Mouse (Mus musculus) hindbrain, embryonic 16.5 days (tissue): ENCODE measurements at regions not wholly inside any gene's neighbourhood (a gene's known extent, or its start where the extent isn't known, plus 50 kb on each side); places are given as distances from the start of the nearest gene placed in this dataset.

Source experiments
- ATAC-seq: fragments of 200-750 bp; cut with Nextera tagmentation; 2 replicates; pipeline ENCODE4 v1.8.0; 2017; ENCODE audit warnings: moderate TSS enrichment, moderate library complexity
- H3K27ac ChIP-seq: fragments of 300-500 bp; sonication (generic); 2 replicates; pipeline ENCODE4 v1.5.1; 2014; ENCODE audit warnings: low read depth, mild to moderate bottlenecking, control low read depth, low read length, moderate library complexity
- H3K27me3 ChIP-seq: fragments of 300-500 bp; sonication (generic); replicated peaks from 2 replicates; pipeline ENCODE4 v1.6.1; 2014; ENCODE audit warnings: low read length; ENCODE audit not compliant: control insufficient read depth, insufficient read depth
- H3K36me3 ChIP-seq: fragments of 300-500 bp; sonication (generic); 2 replicates; pipeline ENCODE4 v1.6.1; 2014; ENCODE audit warnings: mild to moderate bottlenecking, low read length, moderate library complexity, mixed read lengths; ENCODE audit not compliant: control insufficient read depth, insufficient read depth
- H3K4me1 ChIP-seq: fragments of 300-500 bp; sonication (generic); 2 replicates; pipeline ENCODE4 v1.6.1; 2014; ENCODE audit warnings: low read depth, low read length; ENCODE audit not compliant: control insufficient read depth, insufficient read depth
- H3K4me2 ChIP-seq: fragments of 300-500 bp; sonication (generic); 2 replicates; pipeline ENCODE4 v1.6.1; 2014; ENCODE audit warnings: mild to moderate bottlenecking, low read length, control low read depth, moderate library complexity
- H3K4me3 ChIP-seq: fragments of 300-500 bp; sonication (generic); 2 replicates; pipeline ENCODE4 v1.5.1; 2014; ENCODE audit warnings: mild to moderate bottlenecking, low read length, control low read depth, moderate library complexity
- H3K9ac ChIP-seq: fragments of 300-500 bp; sonication (generic); 2 replicates; pipeline ENCODE4 v1.6.1; 2014; ENCODE audit warnings: low read depth, mild to moderate bottlenecking, control low read depth, low read length, moderate library complexity
- H3K9me3 ChIP-seq: fragments of 300-500 bp; sonication (generic); 2 replicates; pipeline ENCODE4 v1.6.1; 2014; ENCODE audit warnings: mild to moderate bottlenecking, low read length, moderate library complexity; ENCODE audit not compliant: control insufficient read depth
- WGBS: fragments of 180-500 bp; shearing (Covaris S2); extraction: QIAGEN DNeasy Blood & Tissue Kit; methylation state at CpG from one replicate; pipeline ENCODE4 v1.1.7; 2014; 5-methylcytosine and 5-hydroxymethylcytosine counted together

- Histone ChIP-seq H3K4me3 (no peak overlapping the region), H3K36me3 (no peaks in the 10 kb centered on the region), H3K4me1 (no peaks in the 10 kb centered on the region), H3K9me3 (no peaks in the 10 kb centered on the region), H3K4me2 (no peak overlapping the region), H3K27me3 (no peaks in the 10 kb centered on the region), H3K9ac (no peak overlapping the region), H3K27ac (no peak overlapping the region)
- ATAC-seq = peak; percentile 30; the same call in 1 of the 2 replicates
- WGBS = 91% methylated on average over 4 of the region's 4 CpGs
Measured at GRCm38 (mm10) chr14:111553891-111554290, 121.0 kb upstream of the Slitrk5 start.

GRCm38 (mm10) chr14:111569331-111569839 is 105.5 kb upstream of the Slitrk5 start:
- H3K4me1 ChIP-seq = no peaks in the 10 kb centered on the region
- H3K9ac ChIP-seq = no peak overlapping the region

GRCm38 (mm10) chr14:111577470-111577869 is 97.4 kb upstream of the Slitrk5 start:
- no peak overlapping the region for H3K9ac ChIP-seq
- no peaks in the 10 kb centered on the region for H3K4me1 ChIP-seq
- no peak overlapping the region for H3K4me2 ChIP-seq
- no peak for ATAC-seq
- H3K4me3 ChIP-seq = no peak overlapping the region
- no peak overlapping the region for H3K27ac ChIP-seq
- H3K9me3 ChIP-seq = no peaks in the 10 kb centered on the region
- no peaks in the 10 kb centered on the region for H3K27me3 ChIP-seq
- H3K36me3 ChIP-seq = no peaks in the 10 kb centered on the region

More at GRCm38 (mm10) chr14:111569331-111569839, 105.5 kb upstream of the Slitrk5 start:
- ATAC-seq = no peak
- no peaks in the 10 kb centered on the region for H3K9me3 ChIP-seq
- no peak overlapping the region for H3K4me3 ChIP-seq
- no peaks in the 10 kb centered on the region for H3K36me3 ChIP-seq
- H3K4me2 ChIP-seq = no peak overlapping the region
- no peaks in the 10 kb centered on the region for H3K27me3 ChIP-seq
- H3K27ac ChIP-seq = no peak overlapping the region

- no peaks in the 10 kb centered on the region for H3K9me3 ChIP-seq
- WGBS = 84% methylated on average over 6 of the region's 6 CpGs
- H3K4me1 ChIP-seq = no peaks in the 10 kb centered on the region
- H3K27me3 ChIP-seq = no peaks in the 10 kb centered on the region
- H3K27ac ChIP-seq = no peak overlapping the region
- no peaks in the 10 kb centered on the region for H3K36me3 ChIP-seq
- no peak overlapping the region for H3K4me2 ChIP-seq
- H3K9ac ChIP-seq = no peak overlapping the region
- no peak overlapping the region for H3K4me3 ChIP-seq
- ATAC-seq = no peak
Measured at GRCm38 (mm10) chr14:111583076-111583475, 91.8 kb upstream of the Slitrk5 start.

- ATAC-seq = no peak
- Histone ChIP-seq H3K9ac (no peak overlapping the region), H3K9me3 (no peaks in the 10 kb centered on the region), H3K4me3 (no peak overlapping the region), H3K4me2 (no peak overlapping the region), H3K27ac (no peak overlapping the region), H3K36me3 (no peaks in the 10 kb centered on the region), H3K27me3 (no peaks in the 10 kb centered on the region), H3K4me1 (no peaks in the 10 kb centered on the region)
- WGBS = 67% methylated on average over 1 of the region's 1 CpGs
Measured at GRCm38 (mm10) chr14:111616824-111617223, 58.1 kb upstream of the Slitrk5 start.

GRCm38 (mm10) chr14:111620821-111621220 is 54.1 kb upstream of the Slitrk5 start:
- H3K27ac ChIP-seq = no peak overlapping the region
- no peaks in the 10 kb centered on the region for H3K36me3 ChIP-seq
- H3K9ac ChIP-seq = no peak overlapping the region
- H3K4me1 ChIP-seq = no peaks in the 10 kb centered on the region
- H3K27me3 ChIP-seq = no peaks in the 10 kb centered on the region
- no peaks in the 10 kb centered on the region for H3K9me3 ChIP-seq
- H3K4me2 ChIP-seq = no peak overlapping the region
- no peak overlapping the region for H3K4me3 ChIP-seq
- ATAC-seq = no peak
- 83% methylated on average over 2 of the region's 2 CpGs for WGBS
